Mouse (Mus musculus) heart, embryonic 11.5 days (tissue): ENCODE data around the gene Sesn3. TPM values are rescaled to one million over a fixed set of nuclear protein-coding genes. Genes with fewer than 3 reads are reported as not detected.

Experiments
- ATAC-seq: fragments of 200-750 bp; cut with Nextera tagmentation; replicated peaks from 2 replicates; pipeline ENCODE4 v1.8.0; 2017; ENCODE audit warnings: moderate library complexity; ENCODE audit not compliant: insufficient number of reproducible peaks, low FRiP score, low TSS enrichment
- H3K27ac ChIP-seq: fragments of 300-500 bp; sonication (generic); 2 replicates; pipeline ENCODE4 v1.5.1; 2014; ENCODE audit warnings: mild to moderate bottlenecking, low read depth, low read length
- H3K27me3 ChIP-seq: fragments of 300-500 bp; sonication (generic); 2 replicates; pipeline ENCODE4 v1.6.1; 2014; ENCODE audit warnings: mild to moderate bottlenecking, low read length, mixed read lengths; ENCODE audit not compliant: control insufficient read depth, insufficient read depth
- H3K36me3 ChIP-seq: fragments of 300-500 bp; sonication (generic); 2 replicates; pipeline ENCODE4 v1.6.1; 2014; ENCODE audit warnings: mild to moderate bottlenecking, low read length, moderate library complexity, mixed read lengths; ENCODE audit not compliant: control insufficient read depth, insufficient read depth
- H3K4me1 ChIP-seq: fragments of 300-500 bp; sonication (generic); 2 replicates; pipeline ENCODE4 v1.6.1; 2014; ENCODE audit warnings: low read length; ENCODE audit not compliant: control insufficient read depth, insufficient read depth
- H3K4me2 ChIP-seq: fragments of 300-500 bp; sonication (generic); 2 replicates; pipeline ENCODE4 v1.6.1; 2014; ENCODE audit warnings: mild to moderate bottlenecking, moderate library complexity
- H3K4me3 ChIP-seq: fragments of 300-500 bp; sonication (generic); 2 replicates; pipeline ENCODE4 v1.5.1; 2014; ENCODE audit warnings: low read depth, low read length
- H3K9ac ChIP-seq: fragments of 300-500 bp; sonication (generic); 2 replicates; pipeline ENCODE4 v1.6.1; 2014; ENCODE audit warnings: mild to moderate bottlenecking, low read depth, low read length, moderate library complexity
- H3K9me3 ChIP-seq: fragments of 300-500 bp; sonication (generic); replicated peaks from 2 replicates; pipeline ENCODE4 v1.6.1; 2016; ENCODE audit warnings: low read length; ENCODE audit not compliant: control insufficient read depth
- WGBS: fragments of 180-500 bp; shearing (Covaris S2); extraction: QIAGEN DNeasy Blood & Tissue Kit; methylation state at CpG from one replicate; pipeline ENCODE4 v1.1.7; 2014; ENCODE audit not compliant: insufficient replicate concordance; 5-methylcytosine and 5-hydroxymethylcytosine counted together
- polyA plus RNA-seq: library from polyadenylated mRNA; unstranded; fragments of >200 nt; fragmentation: Nextera tagmentation; extraction: Ambion mirVana; gene quantifications from 2 replicates; pipeline ENCODE4 v1.2.1, GENCODE M21; 2014

Sesn3 gene
- polyA plus RNA-seq, 1 experiment from 2014 or later, result 21.0 TPM

- H3K9me3 ChIP-seq, result no peaks in the 10 kb centered on the region
- ATAC-seq, result no peak
- 90% methylated on average over 1 of the region's 1 CpGs for WGBS
Measured at GRCm38 (mm10) chr9:14293866-14294265, 19.0 kb downstream of the Sesn3 start.

GRCm38 (mm10) chr9:14295680-14296440 lies 21.0 kb downstream of the Sesn3 start:
- no peaks in the 10 kb centered on the region for H3K36me3 ChIP-seq
- 85% methylated on average over 8 of the region's 8 CpGs for WGBS

More at GRCm38 (mm10) chr9:14293866-14294265, 19.0 kb downstream of the Sesn3 start:
- Histone ChIP-seq H3K4me1 (peaks cover 3% of the 10 kb centered on the region; the same call in 1 of the 2 replicates), H3K36me3 (no peaks in the 10 kb centered on the region), H3K4me2 (no peak overlapping the region), H3K27ac (no peak overlapping the region), H3K4me3 (no peak overlapping the region), H3K9ac (no peak overlapping the region), H3K27me3 (no peaks in the 10 kb centered on the region)

GRCm38 (mm10) chr9:14297204-14297603 lies 22.3 kb downstream of the Sesn3 start:
- no peaks in the 10 kb centered on the region for H3K9me3 ChIP-seq
- no peak overlapping the region for H3K9ac ChIP-seq
- 72% methylated on average over 5 of the region's 5 CpGs for WGBS
- peaks cover 3% of the 10 kb centered on the region; the same call in 1 of the 2 replicates for H3K4me1 ChIP-seq
- no peaks in the 10 kb centered on the region for H3K36me3 ChIP-seq
- no peak overlapping the region for H3K4me2 ChIP-seq
- no peak overlapping the region for H3K27ac ChIP-seq
- ATAC-seq, result no peak
- H3K27me3 ChIP-seq, result no peaks in the 10 kb centered on the region
- no peak overlapping the region for H3K4me3 ChIP-seq

More at GRCm38 (mm10) chr9:14295680-14296440, 21.0 kb downstream of the Sesn3 start:
- Histone ChIP-seq H3K27me3 (no peaks in the 10 kb centered on the region), H3K4me1 (peaks cover 3% of the 10 kb centered on the region; the same call in 1 of the 2 replicates), H3K4me2 (no peak overlapping the region), H3K9me3 (no peaks in the 10 kb centered on the region), H3K4me3 (no peak overlapping the region), H3K9ac (no peak overlapping the region), H3K27ac (no peak overlapping the region)
- no peak for ATAC-seq

GRCm38 (mm10) chr9:14299819-14300218 lies 25.0 kb downstream of the Sesn3 start:
- ATAC-seq, result no peak
- Histone ChIP-seq H3K27me3 (no peaks in the 10 kb centered on the region), H3K4me2 (no peak overlapping the region), H3K4me1 (no peaks in the 10 kb centered on the region), H3K9me3 (no peaks in the 10 kb centered on the region), H3K9ac (no peak overlapping the region), H3K36me3 (no peaks in the 10 kb centered on the region), H3K27ac (no peak overlapping the region), H3K4me3 (no peak overlapping the region)

GRCm38 (mm10) chr9:14300795-14301194 lies 25.9 kb downstream of the Sesn3 start:
- 74% methylated on average over 6 of the region's 6 CpGs for WGBS
- no peak for ATAC-seq
- H3K9ac ChIP-seq, result no peak overlapping the region

GRCm38 (mm10) chr9:14304262-14304968 lies 29.5 kb downstream of the Sesn3 start:
- H3K9ac ChIP-seq, result no peak overlapping the region
- H3K4me1 ChIP-seq, result no peaks in the 10 kb centered on the region
- no peak for ATAC-seq
- H3K27ac ChIP-seq, result no peak overlapping the region
- WGBS, result 70% methylated on average over 9 of the region's 9 CpGs
- 0 out of 2 replicates have a peak, but pooled peaks cover 2% of the 10 kb centered on the region for H3K36me3 ChIP-seq
- H3K4me2 ChIP-seq, result no peak overlapping the region
- H3K9me3 ChIP-seq, result no peaks in the 10 kb centered on the region
- no peak overlapping the region for H3K4me3 ChIP-seq
- no peaks in the 10 kb centered on the region for H3K27me3 ChIP-seq

More at GRCm38 (mm10) chr9:14300795-14301194, 25.9 kb downstream of the Sesn3 start:
- Histone ChIP-seq H3K27me3 (no peaks in the 10 kb centered on the region), H3K4me2 (no peak overlapping the region), H3K4me3 (no peak overlapping the region), H3K27ac (no peak overlapping the region), H3K4me1 (no peaks in the 10 kb centered on the region), H3K9me3 (no peaks in the 10 kb centered on the region), H3K36me3 (no peaks in the 10 kb centered on the region)

- no peaks in the 10 kb centered on the region for H3K4me1 ChIP-seq
- no peak overlapping the region for H3K27ac ChIP-seq
- WGBS, result 62% methylated on average over 3 of the region's 3 CpGs
- H3K9ac ChIP-seq, result no peak overlapping the region
- H3K4me2 ChIP-seq, result no peak overlapping the region
- no peaks in the 10 kb centered on the region for H3K9me3 ChIP-seq
- no peak for ATAC-seq
- no peak overlapping the region for H3K4me3 ChIP-seq
- no peaks in the 10 kb centered on the region for H3K27me3 ChIP-seq
- 0 out of 2 replicates have a peak, but pooled peaks cover 2% of the 10 kb centered on the region for H3K36me3 ChIP-seq
Measured at GRCm38 (mm10) chr9:14307341-14307740, 32.5 kb downstream of the Sesn3 start.

- Histone ChIP-seq H3K4me3 (no peak overlapping the region), H3K27me3 (no peaks in the 10 kb centered on the region), H3K36me3 (peaks cover 10% of the 10 kb centered on the region; the same call in 1 of the 2 replicates), H3K4me2 (no peak overlapping the region), H3K9ac (no peak overlapping the region), H3K27ac (no peak overlapping the region), H3K4me1 (no peaks in the 10 kb centered on the region), H3K9me3 (no peaks in the 10 kb centered on the region)
- WGBS, result 83% methylated on average over 3 of the region's 3 CpGs
- ATAC-seq, result no peak
Measured at GRCm38 (mm10) chr9:14313968-14314367, 39.1 kb downstream of the Sesn3 start.
